Mouse (Mus musculus): ENCODE measurements at regions not wholly inside any gene's neighbourhood (a gene's known extent, or its start where the extent isn't known, plus 50 kb on each side); places are given as distances from the start of the nearest gene placed in this dataset.

GRCm38 (mm10) chr1:152167716-152168115, 77.8 kb upstream of the 1700025G04Rik start:
- DNase-seq (ENCODE audit: low read depth) = no peak

GRCm38 (mm10) chr1:152165490-152165905, 75.6 kb upstream of the 1700025G04Rik start:
- DNase-seq (ENCODE audit: low read depth) = no peak

- no peak for DNase-seq (ENCODE audit: low read depth)
These were observed 75.0 kb upstream of the 1700025G04Rik start for GRCm38 (mm10) chr1:152164843-152165489.

DNA sequence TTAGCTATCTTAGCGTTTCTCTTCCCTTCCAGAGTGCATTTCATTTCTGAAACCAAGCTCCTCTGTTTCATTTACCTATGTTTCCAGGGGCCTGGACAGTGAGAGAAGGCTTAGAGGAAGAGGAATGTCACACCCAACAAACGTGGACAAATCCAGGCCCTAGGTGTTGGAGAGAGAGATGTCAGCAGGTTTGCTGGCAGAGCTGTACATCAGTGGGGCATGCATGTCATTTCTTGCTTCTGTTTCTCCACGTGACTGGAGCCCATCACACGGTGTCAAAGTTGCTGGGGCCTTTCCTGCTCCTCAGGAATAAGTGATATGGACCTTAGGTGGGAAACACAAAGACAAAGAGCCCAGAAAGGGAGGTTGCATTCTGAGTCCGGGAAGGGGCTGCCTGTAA, 74.3 kb upstream of the 1700025G04Rik start:
- DNase-seq (ENCODE audit: low read depth) = no peak

- DNase-seq (ENCODE audit: low read depth) = no peak
These were observed 62.5 kb upstream of the 1700025G04Rik start for GRCm38 (mm10) chr1:152152474-152152873.

GRCm38 (mm10) chr1:152148731-152149130, 58.8 kb upstream of the 1700025G04Rik start:
- DNase-seq (ENCODE audit: low read depth) = no peak

- DNase-seq (ENCODE audit: low read depth) = no peak
These were observed 50.2 kb upstream of the 1700025G04Rik start for GRCm38 (mm10) chr1:152140175-152140574.

Data from c-Kit-positive CD71-positive TER-119-negative erythroid progenitor cells, embryonic 14.5 days (primary cell).